Mouse (Mus musculus): ENCODE measurements around the gene Lrrc8c. TPM values are rescaled to one million over a fixed set of nuclear protein-coding genes. Genes with fewer than 3 reads are reported as not detected.

The Lrrc8c gene
- total and polyA plus RNA-seq, 3 experiments: 33.0 to 46.0 TPM; not detected in 1

DNA sequence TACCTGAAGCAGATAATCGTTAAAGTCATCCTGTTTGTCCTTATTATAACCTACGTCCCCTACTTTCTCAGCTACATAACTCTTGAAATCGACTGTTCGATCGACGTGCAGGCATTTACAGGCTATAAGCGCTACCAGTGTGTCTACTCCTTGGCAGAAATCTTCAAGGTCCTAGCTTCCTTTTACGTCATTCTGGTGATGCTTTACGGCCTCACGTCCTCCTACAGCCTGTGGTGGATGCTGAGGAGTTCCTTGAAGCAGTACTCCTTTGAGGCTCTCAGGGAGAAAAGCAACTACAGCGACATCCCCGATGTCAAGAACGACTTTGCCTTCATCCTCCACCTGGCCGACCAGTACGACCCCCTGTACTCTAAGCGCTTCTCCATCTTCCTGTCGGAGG lies 38.6 kb upstream of the Lrrc8c start:
- DNase-seq (ENCODE audit: low read depth, low spot score): no peak
- Histone ChIP-seq H3K9ac (ENCODE audit: control insufficient read depth, low read depth, low read length, poor library complexity, severe bottlenecking) (no peak overlapping the region), H3K36me3 (ENCODE audit: control insufficient read depth in 1 of 2, insufficient read depth in 2 of 2, low read length in 2 of 2) (peaks cover 0 to 5% of the 10 kb centered on the region in 2 experiments; a peak in 2 of 4 replicates), H3K27ac (ENCODE audit: control insufficient read depth, low read depth, low read length) (no peak overlapping the region), H3K9me3 (replicated peaks; ENCODE audit: insufficient read depth, low read length) (no peaks in the 10 kb centered on the region), H3K4me3 (ENCODE audit: control insufficient read depth in 1 of 2, insufficient read depth in 1 of 2, low read depth in 2 of 2, low read length in 2 of 2) (no peak overlapping the region), H3K79me2 (ENCODE audit: control insufficient read depth, insufficient read depth, low read length, poor library complexity) (no peaks in the 10 kb centered on the region), H3K27me3 (ENCODE audit: control insufficient read depth in 1 of 2, insufficient read depth in 2 of 2, low read length in 2 of 2) (no peaks in the 10 kb centered on the region), H3K4me1 (ENCODE audit: control insufficient read depth in 1 of 2, insufficient read depth in 2 of 2, low read length in 2 of 2) (no peaks in the 10 kb centered on the region)
- TF ChIP-seq CTCF (IDR thresholded peaks at IDR 0.05 in 2 of 3, conservative IDR thresholded peaks at IDR 0.05 in 1 of 3; ENCODE audit: control insufficient read depth in 1 of 3, insufficient read depth in 1 of 3, low read depth in 2 of 3, low read length in 3 of 3, poor library complexity in 1 of 3, severe bottlenecking in 1 of 3) (no peak), ETS1 (IDR thresholded peaks at IDR 0.05; ENCODE audit: low read depth, low read length) (no peak), MXI1 (IDR thresholded peaks at IDR 0.05; ENCODE audit: low read depth, low read length) (no peak), CHD1 (IDR thresholded peaks at IDR 0.05; ENCODE audit: low read depth, low read length) (no peak), MAFK (IDR thresholded peaks at IDR 0.05; ENCODE audit: borderline replicate concordance, low read depth, low read length) (no peak), RCOR1 (IDR thresholded peaks at IDR 0.05; ENCODE audit: low read depth, low read length) (no peak), SMC3 (IDR thresholded peaks at IDR 0.05; ENCODE audit: low read depth, low read length) (no peak)

DNA sequence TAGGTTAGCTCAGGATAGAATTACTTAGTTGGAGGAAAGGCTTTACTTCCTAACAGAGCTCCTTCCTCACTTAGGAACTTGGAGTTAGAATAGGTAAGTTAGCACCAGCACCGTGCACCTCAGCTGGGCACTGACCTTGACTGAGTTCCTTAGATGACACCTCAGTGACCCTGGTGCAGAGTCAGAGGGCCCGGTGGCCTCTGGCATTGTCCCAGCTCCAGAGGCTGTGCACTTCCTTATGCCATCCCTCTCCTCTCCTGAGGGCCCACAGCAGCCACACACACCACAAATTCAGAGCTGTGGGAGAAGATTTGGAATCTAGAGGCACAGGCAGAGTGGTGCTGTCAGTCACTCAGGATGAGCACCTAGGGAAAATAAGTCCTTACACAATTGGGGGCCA lies 35.6 kb upstream of the Lrrc8c start:
- TF ChIP-seq CHD1 (IDR thresholded peaks at IDR 0.05; ENCODE audit: low read depth, low read length): no peak
- TF ChIP-seq ETS1 (IDR thresholded peaks at IDR 0.05; ENCODE audit: low read depth, low read length): no peak
- no peak for TF ChIP-seq MEF2A (IDR thresholded peaks at IDR 0.05; ENCODE audit: extremely low read depth, insufficient replicate concordance, low read depth, low read length, poor library complexity, severe bottlenecking)
- TF ChIP-seq ZKSCAN1 (IDR thresholded peaks at IDR 0.05; ENCODE audit: low read depth, low read length): no peak
- no peak for TF ChIP-seq ZC3H11A (IDR thresholded peaks at IDR 0.05; ENCODE audit: low read depth, low read length)
- no peak for TF ChIP-seq KAT2A (conservative IDR thresholded peaks at IDR 0.05; ENCODE audit: low read depth, low read length)
- TF ChIP-seq HCFC1 (IDR thresholded peaks at IDR 0.05; ENCODE audit: low read depth, low read length): no peak
- no peak for TF ChIP-seq GATA1 (IDR thresholded peaks at IDR 0.05; ENCODE audit: low read depth, low read length)
- no peak for TF ChIP-seq POLR2A (IDR thresholded peaks at IDR 0.05; ENCODE audit: control insufficient read depth in 1 of 2, insufficient read depth in 1 of 2, low read depth in 1 of 2, low read length in 2 of 2, poor library complexity in 1 of 2)
- no peak for TF ChIP-seq RCOR1 (IDR thresholded peaks at IDR 0.05; ENCODE audit: low read depth, low read length)
- TF ChIP-seq E2F4 (IDR thresholded peaks at IDR 0.05; ENCODE audit: borderline replicate concordance, low read depth, low read length): no peak
- TF ChIP-seq MYB (IDR thresholded peaks at IDR 0.05; ENCODE audit: low read depth, low read length): no peak
- no peak for TF ChIP-seq POLR2AphosphoS2 (IDR thresholded peaks at IDR 0.05; ENCODE audit: low read length)
- no peak for TF ChIP-seq CHD2 (IDR thresholded peaks at IDR 0.05; ENCODE audit: low read length)
- Histone ChIP-seq H3K4me1 (ENCODE audit: control insufficient read depth in 1 of 2, insufficient read depth in 2 of 2, low read length in 2 of 2) (no peaks in the 10 kb centered on the region), H3K9me3 (replicated peaks; ENCODE audit: insufficient read depth, low read length) (no peaks in the 10 kb centered on the region), H3K36me3 (ENCODE audit: control insufficient read depth in 1 of 2, insufficient read depth in 2 of 2, low read length in 2 of 2) (peaks cover 0 to 2% of the 10 kb centered on the region in 2 experiments; a peak in 1 of 4 replicates), H3K27me3 (ENCODE audit: control insufficient read depth in 1 of 2, insufficient read depth in 2 of 2, low read length in 2 of 2) (no peaks in the 10 kb centered on the region), H3K27ac (ENCODE audit: control insufficient read depth, low read depth, low read length) (no peak overlapping the region), H3K9ac (ENCODE audit: control insufficient read depth, low read depth, low read length, poor library complexity, severe bottlenecking) (no peak overlapping the region), H3K79me2 (ENCODE audit: control insufficient read depth, insufficient read depth, low read length, poor library complexity) (no peaks in the 10 kb centered on the region), H3K4me3 (ENCODE audit: control insufficient read depth in 1 of 2, insufficient read depth in 1 of 2, low read depth in 2 of 2, low read length in 2 of 2) (no peak overlapping the region)
- no peak for DNase-seq (ENCODE audit: low read depth, low spot score)

Measured in MEL (cell line).